Mouse (Mus musculus) midbrain, embryonic 14.5 days (tissue): ENCODE results near the gene Sult1a1. TPM values are rescaled to one million over a fixed set of nuclear protein-coding genes. Genes with fewer than 3 reads are reported as not detected.

ENCODE experiments used
- ATAC-seq: fragments of 200-750 bp; cut with Nextera tagmentation; 2 replicates; pipeline ENCODE4 v1.8.0; 2017; ENCODE audit warnings: moderate number of reproducible peaks, moderate library complexity; ENCODE audit not compliant: low FRiP score, low TSS enrichment
- DNase-seq: peaks from one replicate; pipeline ENCODE4 v3.0.0-alpha.2; 2015
- H3K27ac ChIP-seq: fragments of 300-500 bp; sonication (generic); replicated peaks from 2 replicates; pipeline ENCODE4 v1.5.1; 2014; ENCODE audit warnings: mild to moderate bottlenecking, low read depth, low read length, moderate library complexity
- H3K27me3 ChIP-seq: fragments of 300-500 bp; sonication (generic); 2 replicates; pipeline ENCODE4 v1.6.1; 2014; ENCODE audit warnings: low read length, control low read depth, mixed read lengths; ENCODE audit not compliant: control insufficient read depth, insufficient read depth
- H3K36me3 ChIP-seq: fragments of 300-500 bp; sonication (generic); 2 replicates; pipeline ENCODE4 v1.6.1; 2014; ENCODE audit warnings: low read length, control low read depth; ENCODE audit not compliant: control insufficient read depth, insufficient read depth
- H3K4me1 ChIP-seq: fragments of 300-500 bp; sonication (generic); 2 replicates; pipeline ENCODE4 v1.6.1; 2014; ENCODE audit warnings: mild to moderate bottlenecking, antibody characterized with exemption, low read length, control low read depth; ENCODE audit not compliant: control insufficient read depth, insufficient read depth
- H3K4me2 ChIP-seq: fragments of 300-500 bp; sonication (generic); 2 replicates; pipeline ENCODE4 v1.6.1; 2014; ENCODE audit warnings: mild to moderate bottlenecking, low read length, moderate library complexity
- H3K4me3 ChIP-seq: fragments of 300-500 bp; sonication (generic); replicated peaks from 2 replicates; pipeline ENCODE4 v1.5.1; 2014; ENCODE audit warnings: low read depth, low read length
- H3K9ac ChIP-seq: fragments of 300-500 bp; sonication (generic); replicated peaks from 2 replicates; pipeline ENCODE4 v1.6.1; 2014; ENCODE audit warnings: mild to moderate bottlenecking, low read length, moderate library complexity
- H3K9me3 ChIP-seq: fragments of 300-500 bp; sonication (generic); 2 replicates; pipeline ENCODE4 v1.6.1; 2016; ENCODE audit warnings: low read length, control low read depth, mixed read lengths; ENCODE audit not compliant: control insufficient read depth
- WGBS: fragments of 180-500 bp; shearing (Covaris S2); extraction: QIAGEN DNeasy Blood & Tissue Kit; methylation state at CpG from one replicate; pipeline ENCODE4 v1.1.7; 2014; 5-methylcytosine and 5-hydroxymethylcytosine counted together
- polyA plus RNA-seq: library from polyadenylated mRNA; unstranded; fragments of >200 nt; fragmentation: Nextera tagmentation; extraction: Ambion mirVana; gene quantifications from 2 replicates; pipeline ENCODE4 v1.2.1, GENCODE M21; 2014

The Sult1a1 gene
- polyA plus RNA-seq, 1 experiment from 2014 or later: 2.6 TPM

DNA sequence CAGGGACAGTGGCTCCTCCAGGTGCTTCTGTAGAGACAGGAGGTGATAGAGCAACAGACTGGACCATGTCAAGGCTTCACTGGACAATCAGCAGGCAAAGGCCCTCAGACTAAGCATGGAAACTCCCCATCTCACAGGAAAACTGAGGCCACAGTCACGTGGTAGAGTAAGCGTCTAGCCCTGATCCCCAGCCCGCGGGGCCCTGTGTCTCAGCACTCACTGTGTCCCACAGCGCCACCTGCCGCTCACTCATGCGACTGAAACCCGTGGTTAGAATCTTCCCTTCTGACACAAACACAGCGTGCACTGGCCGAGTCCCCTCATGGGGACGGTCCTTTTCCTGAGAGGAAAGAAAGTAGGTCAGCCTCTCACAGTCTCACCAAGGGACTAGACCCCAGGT lies 24.8 kb upstream of the Sult1a1 start:
- no peaks in the 10 kb centered on the region for H3K27me3 ChIP-seq
- DNase-seq (peak; percentile 94), ATAC-seq (no peak)
- WGBS: 3% methylated on average over 11 of the region's 11 CpGs
- H3K4me2 ChIP-seq: peak overlapping the region; percentile 71
- H3K4me1 ChIP-seq: peaks cover 41% of the 10 kb centered on the region
- H3K36me3 ChIP-seq: peaks cover 36% of the 10 kb centered on the region; the same call in 1 of the 2 replicates
- 0 out of 2 replicates have a peak overlapping the region, but pooled peaks have one; percentile 32 for H3K27ac ChIP-seq
- H3K9me3 ChIP-seq: no peaks in the 10 kb centered on the region
- 0 out of 2 replicates have a peak overlapping the region, but pooled peaks have one; percentile 7 for H3K4me3 ChIP-seq
- peak overlapping the region; percentile 31; the same call in 1 of the 2 replicates for H3K9ac ChIP-seq

DNA sequence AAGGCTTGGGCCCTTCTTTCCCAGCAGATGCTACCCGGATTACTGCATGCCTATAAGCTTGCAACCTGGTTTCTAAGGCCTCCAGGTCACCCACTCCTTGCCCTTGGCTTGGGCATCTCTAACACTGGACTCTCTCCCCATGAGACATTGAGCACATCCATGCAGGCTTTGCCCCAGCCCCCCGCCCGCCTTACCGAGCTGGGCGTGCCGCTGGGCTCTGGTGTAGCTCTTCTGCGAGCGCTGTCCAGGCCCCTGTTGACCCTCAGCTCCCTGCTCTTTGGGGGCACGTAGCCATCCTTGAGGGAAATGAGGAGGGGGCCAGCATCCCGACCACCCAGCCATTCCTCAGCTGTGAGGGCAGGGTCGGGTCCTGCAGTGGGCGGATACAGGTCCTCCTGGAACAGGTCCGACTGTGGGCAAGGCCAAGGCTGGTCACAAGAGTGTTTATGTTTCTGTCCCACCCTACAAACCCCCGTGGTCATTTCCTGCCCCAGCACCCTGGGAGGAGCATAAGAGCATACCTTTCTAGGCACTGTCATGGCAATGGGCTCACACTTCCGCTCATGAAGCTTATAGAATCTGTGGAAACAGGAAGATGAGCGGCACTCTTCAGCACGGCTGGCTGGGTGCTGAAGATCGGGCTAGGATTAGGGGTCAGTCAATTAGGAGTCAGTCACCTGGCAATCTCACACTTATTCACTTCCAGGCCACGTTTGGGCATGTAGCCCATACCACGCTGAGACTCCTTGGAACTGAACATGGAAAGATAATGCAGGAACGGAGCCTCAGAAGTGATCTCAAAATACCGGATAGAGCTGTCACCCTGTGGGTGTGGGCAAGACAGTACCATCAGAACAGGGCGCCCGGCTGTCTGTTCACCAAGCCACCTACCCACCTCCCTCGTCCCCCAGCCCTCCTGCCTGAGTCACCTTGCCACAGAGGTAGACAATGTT lies 24.1 kb upstream of the Sult1a1 start:
- H3K27ac ChIP-seq: 0 out of 2 replicates have a peak overlapping the region, but pooled peaks have one; percentile 32
- H3K9me3 ChIP-seq: no peaks in the 10 kb centered on the region
- DNase-seq (no peak), ATAC-seq (no peak)
- no peak overlapping the region for H3K4me3 ChIP-seq
- H3K36me3 ChIP-seq: peaks cover 36% of the 10 kb centered on the region; the same call in 1 of the 2 replicates
- no peak overlapping the region for H3K9ac ChIP-seq
- WGBS: 86% methylated on average over 25 of the region's 25 CpGs
- H3K27me3 ChIP-seq: no peaks in the 10 kb centered on the region
- H3K4me1 ChIP-seq: peaks cover 40% of the 10 kb centered on the region
- H3K4me2 ChIP-seq: 0 out of 2 replicates have a peak overlapping the region, but pooled peaks have one; percentile 71

DNA sequence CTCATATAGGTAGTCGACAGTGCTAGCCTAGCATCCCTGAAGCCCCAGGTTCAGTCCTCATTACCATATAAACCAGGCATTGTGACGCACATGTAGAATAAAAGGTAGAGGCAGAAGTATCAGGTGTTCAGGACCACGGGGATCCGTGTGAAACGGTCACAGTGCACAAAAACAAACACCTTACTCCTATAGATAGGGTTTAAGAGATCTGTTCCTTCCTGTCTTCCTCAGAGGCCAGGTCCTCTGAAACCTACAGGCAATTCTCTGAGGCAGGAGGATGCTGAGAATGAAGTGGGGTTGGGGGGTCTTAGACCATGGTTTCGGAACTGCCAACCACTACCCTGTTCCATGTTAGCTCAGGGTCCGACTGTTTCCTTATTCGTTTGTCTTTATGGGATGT lies 21.6 kb upstream of the Sult1a1 start:
- Histone ChIP-seq H3K4me3 (no peak overlapping the region), H3K27me3 (no peaks in the 10 kb centered on the region), H3K9ac (no peak overlapping the region), H3K36me3 (peaks cover 36% of the 10 kb centered on the region; the same call in 1 of the 2 replicates), H3K4me2 (no peak overlapping the region), H3K4me1 (peaks cover 36% of the 10 kb centered on the region), H3K9me3 (no peaks in the 10 kb centered on the region), H3K27ac (no peak overlapping the region)
- 95% methylated on average over 8 of the region's 8 CpGs for whole genome bisulfite sequencing
- no peak for ATAC-seq
- DNase-seq: no peak

DNA sequence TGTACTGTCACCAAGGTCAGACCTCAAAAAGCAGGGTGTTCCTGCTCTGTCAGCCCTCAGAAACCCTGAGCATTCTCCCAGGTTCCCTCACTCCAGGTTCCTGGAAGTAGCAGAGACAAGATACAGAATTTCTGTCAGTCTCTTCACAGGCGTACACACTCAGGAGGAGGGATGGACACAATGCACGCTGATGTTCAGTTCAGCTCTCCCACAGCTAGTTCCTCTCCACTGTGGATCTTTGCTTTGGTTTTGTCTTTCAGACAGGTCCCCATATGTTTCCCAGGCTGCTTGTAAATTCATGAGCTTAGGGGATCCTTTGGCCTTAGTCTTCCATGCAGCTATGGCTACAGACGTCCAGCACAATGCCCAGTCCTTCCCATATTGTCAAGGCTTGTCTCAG lies 20.7 kb upstream of the Sult1a1 start:
- Histone ChIP-seq H3K9ac (peak overlapping the region; percentile 59; the same call in 1 of the 2 replicates), H3K4me2 (peak overlapping the region; percentile 89), H3K4me1 (peaks cover 29% of the 10 kb centered on the region), H3K4me3 (peak overlapping the region; percentile 67), H3K36me3 (peaks cover 41% of the 10 kb centered on the region), H3K9me3 (no peaks in the 10 kb centered on the region), H3K27ac (no peak overlapping the region), H3K27me3 (no peaks in the 10 kb centered on the region)
- WGBS: 74% methylated on average over 3 of the region's 3 CpGs
- DNase-seq (no peak), ATAC-seq (no peak)

DNA sequence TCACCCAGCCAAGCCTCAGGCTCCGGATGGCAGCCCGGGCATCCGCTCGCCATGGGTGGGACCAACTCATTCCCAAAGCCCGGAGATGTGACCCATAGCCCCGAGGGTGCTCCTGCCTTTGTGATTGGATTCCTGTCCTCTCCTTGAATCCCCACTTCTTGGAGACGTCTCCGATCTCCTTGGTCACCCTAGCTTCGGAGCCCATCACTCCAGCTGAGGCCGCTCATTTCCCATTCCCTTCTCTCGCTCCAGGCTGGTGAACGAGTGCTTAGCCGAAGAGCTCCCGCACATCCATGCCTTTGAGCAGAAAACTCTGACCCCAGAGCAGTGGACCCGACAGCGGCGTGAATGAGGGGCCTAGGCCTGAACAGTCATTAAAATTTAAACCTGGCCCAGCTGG lies 20.1 kb upstream of the Sult1a1 start:
- Histone ChIP-seq H3K4me3 (peak overlapping the region; percentile 67), H3K4me2 (peak overlapping the region; percentile 89), H3K27ac (peak overlapping the region; percentile 27), H3K4me1 (peaks cover 24% of the 10 kb centered on the region), H3K36me3 (peaks cover 46% of the 10 kb centered on the region), H3K9ac (peak overlapping the region; percentile 59), H3K9me3 (no peaks in the 10 kb centered on the region), H3K27me3 (no peaks in the 10 kb centered on the region)
- DNase-seq (no peak), ATAC-seq (no peak)
- WGBS: 4% methylated on average over 17 of the region's 17 CpGs

DNA sequence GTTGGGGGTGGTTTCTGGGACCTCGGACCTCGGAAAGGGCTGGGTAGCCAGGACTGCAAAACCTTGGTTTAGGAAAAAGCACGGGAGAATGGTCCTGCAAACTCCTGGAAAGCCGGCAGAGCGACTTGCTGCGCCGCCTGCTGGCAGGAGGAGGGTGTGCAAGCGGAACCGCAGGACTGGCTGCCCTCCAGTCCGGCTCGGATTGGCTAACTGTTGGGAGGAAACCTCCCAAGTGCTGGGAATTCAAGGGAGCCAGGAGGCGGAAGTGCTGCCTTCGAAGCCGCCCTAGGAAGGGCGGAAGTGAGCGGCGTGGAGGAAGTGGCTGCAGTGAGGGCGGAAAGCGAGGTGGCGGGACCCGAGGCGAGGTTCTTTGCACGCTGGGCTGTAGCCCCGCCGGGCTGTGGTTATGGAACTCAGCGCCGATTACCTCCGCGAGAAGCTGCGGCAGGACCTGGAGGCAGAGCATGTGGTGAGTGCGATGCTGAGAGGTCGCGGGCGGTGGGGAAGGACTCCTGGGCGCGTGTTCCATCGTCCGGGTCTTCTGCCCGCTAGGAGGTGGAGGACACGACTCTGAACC lies 19.5 kb upstream of the Sult1a1 start, which contains the start of gene Slx1b:
TSS of gene Slx1b (minus strand) at position 154 of the 577 bp plus-strand sequence.
- peak within 1 kb of the TSS; percentile 89 for H3K4me2 ChIP-seq
- peaks cover 18% of the 10 kb centered on the region for H3K4me1 ChIP-seq
- H3K36me3 ChIP-seq: peaks cover 50% of the 10 kb centered on the region
- WGBS: 0% methylated on average over 40 of the region's 40 CpGs
- peak; percentile 98 for DNase-seq
- peak within 1 kb of the TSS; percentile 67 for H3K4me3 ChIP-seq
- no peaks in the 10 kb centered on the region for H3K27me3 ChIP-seq
- H3K9me3 ChIP-seq: no peaks in the 10 kb centered on the region
- peak within 1 kb of the TSS; percentile 72 for H3K9ac ChIP-seq
- peak; percentile 95 for ATAC-seq
- peak within 1 kb of the TSS; percentile 93 for H3K27ac ChIP-seq

DNA sequence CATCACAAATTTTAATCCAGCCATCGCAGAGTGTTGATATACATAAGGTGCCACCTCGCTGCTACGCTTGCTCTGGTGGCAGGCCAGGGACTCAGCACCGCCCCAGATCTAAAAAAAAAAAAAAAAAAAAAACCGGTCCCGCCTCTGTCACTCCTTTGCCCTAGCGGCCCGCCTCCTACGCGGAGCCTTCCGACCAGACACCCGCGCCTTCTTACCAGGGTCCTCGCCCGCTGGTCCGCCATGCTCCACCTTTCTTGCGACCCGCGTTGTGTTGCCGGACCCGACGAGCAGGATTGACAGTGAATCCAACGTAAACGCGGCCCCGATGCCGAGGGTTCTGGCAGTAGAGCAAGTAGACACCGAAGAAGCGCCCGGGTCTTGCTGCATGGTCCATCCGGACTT lies 19.0 kb upstream of the Sult1a1 start, which contains the start of gene Bola2:
TSS of gene Bola2 (plus strand) at position 192 of the 402 bp plus-strand sequence.
- under 1% methylated on average over 31 of the region's 31 CpGs for WGBS
- H3K4me3 ChIP-seq: peak within 1 kb of the TSS; percentile 67
- H3K27me3 ChIP-seq: no peaks in the 10 kb centered on the region
- H3K4me1 ChIP-seq: peaks cover 18% of the 10 kb centered on the region
- H3K4me2 ChIP-seq: peak within 1 kb of the TSS; percentile 89
- H3K27ac ChIP-seq: peak within 1 kb of the TSS; percentile 93
- DNase-seq (peak; percentile 67), ATAC-seq (peak; percentile 55)
- H3K9ac ChIP-seq: peak within 1 kb of the TSS; percentile 72
- peaks cover 47% of the 10 kb centered on the region for H3K36me3 ChIP-seq
- no peaks in the 10 kb centered on the region for H3K9me3 ChIP-seq

DNA sequence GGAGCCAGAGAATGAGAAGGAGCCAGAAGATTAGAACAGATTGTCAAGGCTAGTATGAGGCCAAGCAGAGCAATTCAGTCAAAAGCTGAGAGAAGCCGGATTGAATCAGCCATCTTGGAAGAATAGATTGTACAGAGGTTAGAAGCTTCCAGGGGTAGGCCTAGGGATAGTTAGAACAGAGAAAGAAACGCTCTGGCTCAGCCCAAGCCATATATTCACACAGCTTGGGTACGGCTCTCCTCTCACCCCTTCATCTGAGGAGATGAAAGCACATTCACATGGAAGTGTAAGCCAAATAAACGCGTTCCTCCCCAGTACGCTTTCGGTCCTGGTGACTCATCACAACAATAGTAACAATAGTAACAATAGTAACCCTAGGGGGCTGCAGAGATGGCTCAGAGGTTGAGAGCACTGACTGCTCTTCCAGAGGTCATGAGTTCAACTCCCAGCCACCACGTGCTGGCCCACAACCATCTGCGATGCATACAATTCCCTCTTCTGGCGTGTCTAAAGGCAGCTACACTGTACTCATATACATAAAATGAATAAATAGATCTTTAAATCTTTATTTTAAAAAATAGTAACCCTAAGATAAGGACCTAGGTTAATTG lies 18.3 kb upstream of the Sult1a1 start:
- Histone ChIP-seq H3K4me2 (peak overlapping the region; percentile 89), H3K27me3 (no peaks in the 10 kb centered on the region), H3K9ac (peak overlapping the region; percentile 72; the same call in 1 of the 2 replicates), H3K4me3 (peak overlapping the region; percentile 67), H3K4me1 (peaks cover 18% of the 10 kb centered on the region), H3K9me3 (no peaks in the 10 kb centered on the region), H3K36me3 (peaks cover 46% of the 10 kb centered on the region), H3K27ac (no peak overlapping the region; the same call in 1 of the 2 replicates)
- ATAC-seq: no peak
- WGBS: 21% methylated on average over 10 of the region's 10 CpGs
- peak; percentile 18 for DNase-seq
